In genomic region chr1:167830291-167830690, GRCm38 (mm10) we compare ENCODE assay signal across 20 mouse cellular contexts.
"Had no signal": no experiment of that assay in that cellular context is flagged by ENCODE, and none has a peak within 500 bp of the region (broad histone marks: within the 10 kb centered on the region; RNA-seq: fewer than 3 reads in every experiment).

No protein-coding gene starts in this region.

- H3K36me3 ChIP-seq: hindbrain, embryonic 13.5 days; hindbrain, embryonic 15.5 days; kidney, embryonic 15.5 days; limb, embryonic 12.5 days; liver, embryonic 15.5 days had no signal

- H3K9ac ChIP-seq: forebrain, postnatal 0 days; hindbrain, embryonic 13.5 days; hindbrain, embryonic 15.5 days; kidney, embryonic 15.5 days; limb, embryonic 12.5 days; liver, embryonic 15.5 days had no signal

- H3K4me3 ChIP-seq: heart, adult 2 months; hindbrain, embryonic 13.5 days; hindbrain, embryonic 15.5 days; kidney, embryonic 15.5 days; limb, embryonic 12.5 days; liver, embryonic 15.5 days had no signal

- H3K9me3 ChIP-seq: hindbrain, embryonic 13.5 days; hindbrain, embryonic 15.5 days; kidney, embryonic 15.5 days; limb, embryonic 12.5 days; liver, embryonic 15.5 days had no signal

- H3K4me1 ChIP-seq: hindbrain, embryonic 13.5 days; hindbrain, embryonic 15.5 days; kidney, embryonic 15.5 days; limb, embryonic 12.5 days; liver, embryonic 15.5 days had no signal

- H3K27me3 ChIP-seq: hindbrain, embryonic 13.5 days; hindbrain, embryonic 15.5 days; kidney, embryonic 15.5 days; limb, embryonic 12.5 days; liver, embryonic 15.5 days had no signal

- DNase-seq: forebrain, postnatal 0 days; gastrocnemius, postnatal 14 days; gastrocnemius, postnatal 36 days; heart, adult 2 months; kidney, adult 11 months; kidney, adult 2 months; kidney, adult 9 months; kidney, postnatal 14 days; kidney, postnatal 36 days; layer of hippocampus, adult 9-11 months; layer of hippocampus, postnatal 36 days; left cerebral cortex, postnatal 4 days had no signal

- H3K4me2 ChIP-seq: hindbrain, embryonic 13.5 days; hindbrain, embryonic 15.5 days; kidney, embryonic 15.5 days; limb, embryonic 12.5 days; liver, embryonic 15.5 days had no signal

- H3K27ac ChIP-seq: heart, adult 2 months; hindbrain, embryonic 13.5 days; hindbrain, embryonic 15.5 days; hindbrain, postnatal 0 days; kidney, embryonic 15.5 days; kidney, postnatal 0 days; limb, embryonic 12.5 days; liver, embryonic 15.5 days had no signal

- ATAC-seq: forebrain, postnatal 0 days; hindbrain, postnatal 0 days; intestine, embryonic 16.5 days had no signal
